Mouse (Mus musculus): Measurements from ENCODE around the gene Raf1. TPM values are rescaled to one million over a fixed set of nuclear protein-coding genes. Genes with fewer than 3 reads are reported as not detected.

Raf1 gene
- polyA plus RNA-seq, 1 experiment from 2014 or later = 107 TPM

- H3K27ac ChIP-seq (ENCODE audit: low read depth, low read length) = no peak overlapping the region
- no peak overlapping the region for H3K4me3 ChIP-seq (ENCODE audit: low read depth, low read length)
- 0 out of 2 replicates have a peak, but pooled peaks cover 3% of the 10 kb centered on the region for H3K9me3 ChIP-seq (replicated peaks; ENCODE audit: control insufficient read depth, low read length)
- ATAC-seq (replicated peaks; ENCODE audit: insufficient number of reproducible peaks, low FRiP score, low TSS enrichment) = no peak
- 73% methylated on average over 4 of the region's 4 CpGs for WGBS (ENCODE audit: insufficient replicate concordance)
- no peaks in the 10 kb centered on the region for H3K36me3 ChIP-seq (ENCODE audit: control insufficient read depth, insufficient read depth, low read length)
- no peak overlapping the region for H3K4me2 ChIP-seq
- no peaks in the 10 kb centered on the region for H3K4me1 ChIP-seq (ENCODE audit: control insufficient read depth, insufficient read depth, low read length)
- H3K27me3 ChIP-seq (ENCODE audit: control insufficient read depth, insufficient read depth, low read length) = no peaks in the 10 kb centered on the region
- H3K9ac ChIP-seq (ENCODE audit: low read depth, low read length) = no peak overlapping the region
These were observed 12.2 kb upstream of the Raf1 start for GRCm38 (mm10) chr6:115688589-115688988.

DNA sequence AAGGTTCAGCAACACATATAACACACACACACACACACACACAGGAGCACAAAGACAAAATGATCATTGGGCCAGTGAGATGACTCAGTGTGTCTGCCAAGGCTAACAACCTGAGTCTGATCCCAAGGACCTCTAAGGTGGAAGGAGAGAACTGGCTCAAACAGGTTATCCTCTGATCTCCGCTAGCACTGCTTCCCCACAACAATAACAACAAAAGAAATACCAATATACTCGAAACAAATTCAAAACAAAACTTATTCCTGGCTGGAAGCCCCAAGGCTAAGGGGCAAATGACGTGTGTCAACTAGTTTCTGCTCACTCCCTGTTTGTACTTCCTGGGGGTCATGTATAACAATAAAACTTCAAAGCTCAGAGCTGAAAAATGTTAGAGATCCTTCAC lies 11.3 kb upstream of the Raf1 start:
- H3K27ac ChIP-seq (ENCODE audit: low read depth, low read length) = no peak overlapping the region
- no peaks in the 10 kb centered on the region for H3K36me3 ChIP-seq (ENCODE audit: control insufficient read depth, insufficient read depth, low read length)
- whole genome bisulfite sequencing (ENCODE audit: insufficient replicate concordance) = 70% methylated on average over 3 of the region's 3 CpGs
- H3K9me3 ChIP-seq (replicated peaks; ENCODE audit: control insufficient read depth, low read length) = 0 out of 2 replicates have a peak, but pooled peaks cover 3% of the 10 kb centered on the region
- no peaks in the 10 kb centered on the region for H3K4me1 ChIP-seq (ENCODE audit: control insufficient read depth, insufficient read depth, low read length)
- H3K27me3 ChIP-seq (ENCODE audit: control insufficient read depth, insufficient read depth, low read length) = no peaks in the 10 kb centered on the region
- H3K4me3 ChIP-seq (ENCODE audit: low read depth, low read length) = no peak overlapping the region
- no peak overlapping the region for H3K9ac ChIP-seq (ENCODE audit: low read depth, low read length)
- no peak for ATAC-seq (replicated peaks; ENCODE audit: insufficient number of reproducible peaks, low FRiP score, low TSS enrichment)
- H3K4me2 ChIP-seq = no peak overlapping the region

- no peak; the same call in 1 of the 2 replicates for ATAC-seq (replicated peaks; ENCODE audit: insufficient number of reproducible peaks, low FRiP score, low TSS enrichment)
- peak overlapping the region; percentile 23 for H3K4me2 ChIP-seq
- WGBS (ENCODE audit: insufficient replicate concordance) = 52% methylated on average over 11 of the region's 11 CpGs
These were observed 8.6 kb upstream of the Raf1 start for GRCm38 (mm10) chr6:115684851-115685646.

GRCm38 (mm10) chr6:115684271-115684670 lies 7.8 kb upstream of the Raf1 start:
- WGBS (ENCODE audit: insufficient replicate concordance) = 95% methylated on average over 2 of the region's 2 CpGs
- H3K27me3 ChIP-seq (ENCODE audit: control insufficient read depth, insufficient read depth, low read length) = no peaks in the 10 kb centered on the region

More at GRCm38 (mm10) chr6:115684851-115685646, 8.6 kb upstream of the Raf1 start:
- Histone ChIP-seq H3K9me3 (replicated peaks; ENCODE audit: control insufficient read depth, low read length) (0 out of 2 replicates have a peak, but pooled peaks cover 3% of the 10 kb centered on the region), H3K4me1 (ENCODE audit: control insufficient read depth, insufficient read depth, low read length) (no peaks in the 10 kb centered on the region), H3K9ac (ENCODE audit: low read depth, low read length) (no peak overlapping the region), H3K4me3 (ENCODE audit: low read depth, low read length) (no peak overlapping the region), H3K27ac (ENCODE audit: low read depth, low read length) (no peak overlapping the region), H3K36me3 (ENCODE audit: control insufficient read depth, insufficient read depth, low read length) (no peaks in the 10 kb centered on the region), H3K27me3 (ENCODE audit: control insufficient read depth, insufficient read depth, low read length) (no peaks in the 10 kb centered on the region)

GRCm38 (mm10) chr6:115681066-115681465 lies 4.6 kb upstream of the Raf1 start:
- WGBS (ENCODE audit: insufficient replicate concordance) = 74% methylated on average over 4 of the region's 4 CpGs
- H3K4me3 ChIP-seq (ENCODE audit: low read depth, low read length) = no peak overlapping the region
- no peak overlapping the region for H3K4me2 ChIP-seq
- H3K9me3 ChIP-seq (replicated peaks; ENCODE audit: control insufficient read depth, low read length) = no peaks in the 10 kb centered on the region
- H3K9ac ChIP-seq (ENCODE audit: low read depth, low read length) = no peak overlapping the region
- H3K27me3 ChIP-seq (ENCODE audit: control insufficient read depth, insufficient read depth, low read length) = no peaks in the 10 kb centered on the region
- no peak overlapping the region for H3K27ac ChIP-seq (ENCODE audit: low read depth, low read length)
- no peak for ATAC-seq (replicated peaks; ENCODE audit: insufficient number of reproducible peaks, low FRiP score, low TSS enrichment)
- no peaks in the 10 kb centered on the region for H3K4me1 ChIP-seq (ENCODE audit: control insufficient read depth, insufficient read depth, low read length)
- no peaks in the 10 kb centered on the region for H3K36me3 ChIP-seq (ENCODE audit: control insufficient read depth, insufficient read depth, low read length)

More at GRCm38 (mm10) chr6:115684271-115684670, 7.8 kb upstream of the Raf1 start:
- no peaks in the 10 kb centered on the region for H3K36me3 ChIP-seq (ENCODE audit: control insufficient read depth, insufficient read depth, low read length)
- 0 out of 2 replicates have a peak, but pooled peaks cover 3% of the 10 kb centered on the region for H3K9me3 ChIP-seq (replicated peaks; ENCODE audit: control insufficient read depth, low read length)
- no peak overlapping the region for H3K9ac ChIP-seq (ENCODE audit: low read depth, low read length)
- no peaks in the 10 kb centered on the region for H3K4me1 ChIP-seq (ENCODE audit: control insufficient read depth, insufficient read depth, low read length)
- H3K4me2 ChIP-seq = no peak overlapping the region
- no peak overlapping the region for H3K27ac ChIP-seq (ENCODE audit: low read depth, low read length)
- no peak for ATAC-seq (replicated peaks; ENCODE audit: insufficient number of reproducible peaks, low FRiP score, low TSS enrichment)
- no peak overlapping the region for H3K4me3 ChIP-seq (ENCODE audit: low read depth, low read length)

- Histone ChIP-seq H3K27ac (ENCODE audit: low read depth, low read length) (no peak overlapping the region), H3K4me1 (ENCODE audit: control insufficient read depth, insufficient read depth, low read length) (peaks cover 10% of the 10 kb centered on the region; the same call in 1 of the 2 replicates), H3K27me3 (ENCODE audit: control insufficient read depth, insufficient read depth, low read length) (no peaks in the 10 kb centered on the region), H3K4me3 (ENCODE audit: low read depth, low read length) (no peak overlapping the region), H3K36me3 (ENCODE audit: control insufficient read depth, insufficient read depth, low read length) (no peaks in the 10 kb centered on the region), H3K9me3 (replicated peaks; ENCODE audit: control insufficient read depth, low read length) (no peaks in the 10 kb centered on the region), H3K4me2 (no peak overlapping the region), H3K9ac (ENCODE audit: low read depth, low read length) (no peak overlapping the region)
- WGBS (ENCODE audit: insufficient replicate concordance) = 96% methylated on average over 1 of the region's 1 CpGs
- ATAC-seq (replicated peaks; ENCODE audit: insufficient number of reproducible peaks, low FRiP score, low TSS enrichment) = no peak
These were observed 1.6 kb upstream of the Raf1 start for GRCm38 (mm10) chr6:115678012-115678411.

GRCm38 (mm10) chr6:115677441-115677840 lies 1.0 kb upstream of the Raf1 start:
- H3K4me1 ChIP-seq (ENCODE audit: control insufficient read depth, insufficient read depth, low read length) = peaks cover 13% of the 10 kb centered on the region; the same call in 1 of the 2 replicates
- peak overlapping the region; percentile 96 for H3K4me2 ChIP-seq
- no peak overlapping the region for H3K9ac ChIP-seq (ENCODE audit: low read depth, low read length)
- no peak for ATAC-seq (replicated peaks; ENCODE audit: insufficient number of reproducible peaks, low FRiP score, low TSS enrichment)
- H3K27ac ChIP-seq (ENCODE audit: low read depth, low read length) = peak overlapping the region; percentile 92; the same call in 1 of the 2 replicates
- no peaks in the 10 kb centered on the region for H3K36me3 ChIP-seq (ENCODE audit: control insufficient read depth, insufficient read depth, low read length)
- no peaks in the 10 kb centered on the region for H3K9me3 ChIP-seq (replicated peaks; ENCODE audit: control insufficient read depth, low read length)
- 96% methylated on average over 7 of the region's 7 CpGs for WGBS (ENCODE audit: insufficient replicate concordance)
- H3K27me3 ChIP-seq (ENCODE audit: control insufficient read depth, insufficient read depth, low read length) = no peaks in the 10 kb centered on the region
- H3K4me3 ChIP-seq (ENCODE audit: low read depth, low read length) = no peak overlapping the region

DNA sequence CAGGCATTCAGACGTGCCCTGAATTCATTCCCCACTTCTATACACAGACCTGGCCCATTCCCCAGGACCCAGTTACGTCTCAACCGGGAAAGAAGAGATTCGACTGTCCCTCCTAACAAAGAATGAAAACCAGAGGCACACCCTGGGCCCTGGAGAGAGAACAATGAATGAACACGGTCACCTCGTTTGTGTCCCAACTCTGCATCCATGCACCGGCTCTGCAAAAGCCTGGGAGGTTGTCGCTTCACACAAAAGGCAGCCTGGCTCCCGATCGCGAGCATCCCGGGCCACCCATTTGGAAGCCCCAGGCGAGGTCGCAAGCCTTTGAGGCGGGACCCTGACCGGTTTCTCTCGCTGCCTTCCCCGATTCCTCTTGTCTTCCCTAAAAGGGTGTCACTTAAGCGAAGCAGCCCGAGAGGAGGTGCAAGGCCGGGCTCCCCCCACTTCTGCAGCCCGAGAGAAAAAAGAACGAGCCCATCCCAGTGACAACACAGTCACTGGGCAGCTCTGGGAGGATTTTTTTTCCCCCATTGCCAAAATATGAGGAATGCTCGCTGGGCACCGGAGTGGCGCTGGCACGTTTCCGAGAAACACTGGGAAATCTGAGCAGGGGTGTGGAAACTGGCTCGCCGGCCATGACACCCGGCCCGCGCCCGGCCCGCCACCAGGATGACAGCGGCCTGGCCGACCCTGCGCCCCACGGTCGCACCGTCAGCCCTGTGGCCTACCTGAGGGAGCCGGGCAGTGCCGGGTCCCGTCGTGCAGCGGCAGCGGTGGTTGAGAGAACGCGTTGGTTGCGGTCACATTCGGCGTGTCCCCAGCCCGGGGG lies 713 bp downstream of the Raf1 start:
- Histone ChIP-seq H3K9me3 (replicated peaks; ENCODE audit: control insufficient read depth, low read length) (no peaks in the 10 kb centered on the region), H3K4me1 (ENCODE audit: control insufficient read depth, insufficient read depth, low read length) (peaks cover 15% of the 10 kb centered on the region; the same call in 1 of the 2 replicates), H3K4me2 (peak overlapping the region; percentile 96), H3K27me3 (ENCODE audit: control insufficient read depth, insufficient read depth, low read length) (no peaks in the 10 kb centered on the region), H3K4me3 (ENCODE audit: low read depth, low read length) (peak overlapping the region; percentile 68), H3K27ac (ENCODE audit: low read depth, low read length) (peak overlapping the region; percentile 92), H3K9ac (ENCODE audit: low read depth, low read length) (peak overlapping the region; percentile 89), H3K36me3 (ENCODE audit: control insufficient read depth, insufficient read depth, low read length) (no peaks in the 10 kb centered on the region)
- WGBS (ENCODE audit: insufficient replicate concordance) = under 1% methylated on average over 53 of the region's 53 CpGs
- peak; percentile 62 for ATAC-seq (replicated peaks; ENCODE audit: insufficient number of reproducible peaks, low FRiP score, low TSS enrichment)

All from heart, embryonic 11.5 days (tissue).